Mouse (Mus musculus) lung, postnatal 0 days (tissue): ENCODE data around the gene Fkbp2. TPM values are rescaled to one million over a fixed set of nuclear protein-coding genes. Genes with fewer than 3 reads are reported as not detected.

Experiments used
- ATAC-seq: fragments of 200-750 bp; cut with Nextera tagmentation; 2 replicates; pipeline ENCODE4 v1.8.0; 2017; ENCODE audit warnings: moderate library complexity
- DNase-seq: peaks from one replicate; pipeline ENCODE4 v3.0.0-alpha.2; 2016; ENCODE audit warnings: low spot score
- H3K27ac ChIP-seq: fragments of 300-500 bp; sonication (generic); 2 replicates; pipeline ENCODE4 v1.5.1; 2014; ENCODE audit warnings: antibody characterized with exemption, mild to moderate bottlenecking, low read length, mixed read lengths
- H3K27me3 ChIP-seq: fragments of 300-500 bp; sonication (generic); replicated peaks from 2 replicates; pipeline ENCODE4 v1.6.1; 2014; ENCODE audit warnings: low read length, mixed read lengths; ENCODE audit not compliant: insufficient read depth
- H3K36me3 ChIP-seq: fragments of 300-500 bp; sonication (generic); 2 replicates; pipeline ENCODE4 v1.6.1; 2014; ENCODE audit warnings: low read length, mixed read lengths; ENCODE audit not compliant: insufficient read depth
- H3K4me1 ChIP-seq: fragments of 300-500 bp; sonication (generic); 2 replicates; pipeline ENCODE4 v1.6.1; 2014; ENCODE audit warnings: antibody characterized with exemption, low read depth, low read length, mixed read lengths; ENCODE audit not compliant: insufficient read depth
- H3K4me2 ChIP-seq: fragments of 300-500 bp; sonication (generic); replicated peaks from 2 replicates; pipeline ENCODE4 v1.6.1; 2014; ENCODE audit warnings: low read depth, mild to moderate bottlenecking, low read length, moderate library complexity, mixed read lengths
- H3K4me3 ChIP-seq: fragments of 300-500 bp; sonication (generic); 2 replicates; pipeline ENCODE4 v1.5.1; 2014; ENCODE audit warnings: low read depth, low read length
- H3K9ac ChIP-seq: fragments of 300-500 bp; sonication (generic); replicated peaks from 2 replicates; pipeline ENCODE4 v1.6.1; 2014; ENCODE audit warnings: low read depth, mild to moderate bottlenecking
- H3K9me3 ChIP-seq: fragments of 300-500 bp; sonication (generic); 2 replicates; pipeline ENCODE4 v1.6.1; 2016; ENCODE audit warnings: low read length, mixed read lengths
- CTCF ChIP-seq: IDR thresholded peaks from 2 replicates; pipeline ENCODE4 v1.5.1; 2016; ENCODE audit warnings: antibody characterized with exemption, mild to moderate bottlenecking
- EP300 ChIP-seq: IDR thresholded peaks from 2 replicates; pipeline ENCODE4 v1.6.1; 2016; ENCODE audit warnings: antibody characterized with exemption, mild to moderate bottlenecking, control low read depth
- WGBS: fragments of 180-500 bp; shearing (Covaris S2); extraction: QIAGEN DNeasy Blood & Tissue Kit; methylation state at CpG from one replicate; pipeline ENCODE4 v1.1.7; 2014; 5-methylcytosine and 5-hydroxymethylcytosine counted together
- polyA plus RNA-seq: library from polyadenylated mRNA; unstranded; fragments of >200 nt; fragmentation: Nextera tagmentation; extraction: Ambion mirVana; gene quantifications from 2 replicates; pipeline ENCODE4 v1.2.1, GENCODE M21; 2015

Fkbp2 gene
- 105 and 107 TPM in 2 replicates for polyA plus RNA-seq

GRCm38 (mm10) chr19:6980381-6981093, at the start of gene Fkbp2:
TSS of gene Fkbp2 (minus strand) at chr19:6980501.
- under 1% methylated on average over 36 of the region's 38 CpGs for WGBS
- H3K9me3 ChIP-seq = no peaks in the 10 kb centered on the region
- H3K4me3 ChIP-seq = peak within 1 kb of the TSS; percentile 53
- H3K36me3 ChIP-seq = no peaks in the 10 kb centered on the region
- peak within 1 kb of the TSS; percentile 90 for H3K27ac ChIP-seq
- H3K4me2 ChIP-seq = peak within 1 kb of the TSS; percentile 75
- H3K27me3 ChIP-seq = no peaks in the 10 kb centered on the region
- DNase-seq = peak; percentile 99
- TF ChIP-seq CTCF = no peak
- TF ChIP-seq EP300 = no peak
- ATAC-seq = peak; percentile 88
- peaks cover 16% of the 10 kb centered on the region for H3K4me1 ChIP-seq
- H3K9ac ChIP-seq = peak within 1 kb of the TSS; percentile 60

GRCm38 (mm10) chr19:7029531-7029930, 49.2 kb upstream of the Fkbp2 start:
- no peak overlapping the region for H3K27ac ChIP-seq
- 96% methylated on average over 5 of the region's 5 CpGs for WGBS
- no peaks in the 10 kb centered on the region for H3K27me3 ChIP-seq
- no peak overlapping the region for H3K4me3 ChIP-seq
- no peak overlapping the region for H3K4me2 ChIP-seq
- H3K9me3 ChIP-seq = no peaks in the 10 kb centered on the region
- no peak for DNase-seq
- no peak for ATAC-seq
- H3K36me3 ChIP-seq = peaks cover 40% of the 10 kb centered on the region
- no peaks in the 10 kb centered on the region for H3K4me1 ChIP-seq
- no peak for TF ChIP-seq CTCF
- no peak for TF ChIP-seq EP300
- H3K9ac ChIP-seq = no peak overlapping the region

- WGBS = 39% methylated on average over 3 of the region's 3 CpGs
- Histone ChIP-seq H3K27me3 (no peaks in the 10 kb centered on the region), H3K36me3 (peaks cover 22% of the 10 kb centered on the region), H3K4me2 (no peak overlapping the region), H3K4me1 (no peaks in the 10 kb centered on the region), H3K27ac (0 out of 2 replicates have a peak overlapping the region, but pooled peaks have one; percentile 4), H3K9ac (no peak overlapping the region), H3K9me3 (no peaks in the 10 kb centered on the region), H3K4me3 (no peak overlapping the region)
- ATAC-seq (peak; percentile 73), DNase-seq (peak; percentile 83)
- peak; percentile 90 for TF ChIP-seq CTCF
- TF ChIP-seq EP300 = no peak
Measured at GRCm38 (mm10) chr19:7020224-7020641, 39.9 kb upstream of the Fkbp2 start.

GRCm38 (mm10) chr19:7019191-7019590, 38.9 kb upstream of the Fkbp2 start, which contains the start of gene Fermt3:
TSS of gene Fermt3 (minus strand) at chr19:7019469.
- no peak within 1 kb of the TSS for H3K9ac ChIP-seq
- peak; percentile 60 for DNase-seq

GRCm38 (mm10) chr19:7018546-7018945, 38.2 kb upstream of the Fkbp2 start:
- no peak for ATAC-seq
- no peak for DNase-seq
- peaks cover 10% of the 10 kb centered on the region; the same call in 1 of the 2 replicates for H3K36me3 ChIP-seq
- no peaks in the 10 kb centered on the region for H3K27me3 ChIP-seq
- no peaks in the 10 kb centered on the region for H3K4me1 ChIP-seq
- peak overlapping the region; percentile 47 for H3K27ac ChIP-seq
- H3K4me2 ChIP-seq = peak overlapping the region; percentile 17; the same call in 1 of the 2 replicates
- no peak for TF ChIP-seq EP300
- no peak for TF ChIP-seq CTCF
- WGBS = 77% methylated on average over 11 of the region's 11 CpGs
- H3K9ac ChIP-seq = no peak overlapping the region
- H3K9me3 ChIP-seq = no peaks in the 10 kb centered on the region
- H3K4me3 ChIP-seq = no peak overlapping the region

More at GRCm38 (mm10) chr19:7019191-7019590, 38.9 kb upstream of the Fkbp2 start, which contains the start of gene Fermt3:
- H3K4me3 ChIP-seq = no peak within 1 kb of the TSS
- WGBS = 57% methylated on average over 5 of the region's 5 CpGs
- H3K27me3 ChIP-seq = no peaks in the 10 kb centered on the region
- no peaks in the 10 kb centered on the region for H3K4me1 ChIP-seq
- ATAC-seq = peak; percentile 70
- peak within 1 kb of the TSS; percentile 47 for H3K27ac ChIP-seq
- peaks cover 14% of the 10 kb centered on the region; the same call in 1 of the 2 replicates for H3K36me3 ChIP-seq
- peak within 1 kb of the TSS; percentile 19; the same call in 1 of the 2 replicates for H3K4me2 ChIP-seq
- no peaks in the 10 kb centered on the region for H3K9me3 ChIP-seq
- TF ChIP-seq EP300 (no peak), CTCF (no peak)

- 0 out of 2 replicates have a peak, but pooled peaks have one; percentile 11 for ATAC-seq
- 63% methylated on average over 12 of the region's 12 CpGs for WGBS
- peaks cover 10% of the 10 kb centered on the region; the same call in 1 of the 2 replicates for H3K36me3 ChIP-seq
- TF ChIP-seq EP300 = no peak
- TF ChIP-seq CTCF = no peak
- H3K4me1 ChIP-seq = no peaks in the 10 kb centered on the region
- H3K9ac ChIP-seq = no peak overlapping the region
- no peak overlapping the region for H3K4me3 ChIP-seq
- peak overlapping the region; percentile 47 for H3K27ac ChIP-seq
- H3K4me2 ChIP-seq = 0 out of 2 replicates have a peak overlapping the region, but pooled peaks have one; percentile 19
- no peaks in the 10 kb centered on the region for H3K27me3 ChIP-seq
- peak; percentile 24 for DNase-seq
- no peaks in the 10 kb centered on the region for H3K9me3 ChIP-seq
Measured at GRCm38 (mm10) chr19:7017541-7018457, 37.5 kb upstream of the Fkbp2 start.
